Mouse (Mus musculus): ENCODE data around the gene Mrps17.

- TF ChIP-seq ZNF384 (IDR thresholded peaks at IDR 0.05; ENCODE audit: low read depth, low read length), result no peak
- TF ChIP-seq ZC3H11A (IDR thresholded peaks at IDR 0.05; ENCODE audit: borderline replicate concordance, low read depth, low read length), result no peak
Observed at GRCm38 (mm10) chr5:129669453-129670035, 45.8 kb upstream of the Mrps17 start.

Measured in ES-E14 (cell line).